8 mouse cellular contexts compared by ENCODE assay signal in genomic region chr15:99590429-99591084, GRCm38 (mm10). TPM values are rescaled to one million over a fixed set of nuclear protein-coding genes. Genes with fewer than 3 reads are reported as not detected.
DNase-seq lines count a peak whose midpoint lies in the region; ATAC-seq lines count a peak whose summit lies in the region.

Gene Aqp5 (plus strand): TSS chr15:99590782.

- DNase-seq in heart, postnatal 25 days (ENCODE audit: low spot score) = no peak
- peak; percentile 62 for DNase-seq in embryonic facial prominence, embryonic 10.5 days (ENCODE audit: low spot score)
- DNase-seq in midbrain, embryonic 10.5 days (ENCODE audit: low spot score) = peak; percentile 42
- no peak for DNase-seq in right cerebral cortex, postnatal 25 days
- no peak for DNase-seq in urinary bladder, postnatal 10 days (ENCODE audit: low spot score)
- no peak for DNase-seq in ovary, postnatal 14 days (ENCODE audit: low spot score)

- peaks cover 100% of the 10 kb centered on the region for H3K27me3 ChIP-seq in heart, embryonic 15.5 days
- peaks cover 100% of the 10 kb centered on the region for H3K27me3 ChIP-seq in embryonic facial prominence, embryonic 10.5 days (replicated peaks; ENCODE audit: low read depth, poor library complexity, severe bottlenecking)
- H3K27me3 ChIP-seq in hindbrain, embryonic 15.5 days = peaks cover 79% of the 10 kb centered on the region
- peaks cover 100% of the 10 kb centered on the region for H3K27me3 ChIP-seq in midbrain, embryonic 10.5 days (ENCODE audit: low read depth, poor library complexity, severe bottlenecking)

- peak; percentile 66; the same call in 1 of the 2 replicates for ATAC-seq in heart, embryonic 15.5 days (replicated peaks; ENCODE audit: insufficient number of reproducible peaks, insufficient read depth, low FRiP score, low read depth)
- ATAC-seq in hindbrain, embryonic 15.5 days (ENCODE audit: low FRiP score, low read depth) = peak; percentile 46; the same call in 1 of the 2 replicates

- WGBS in heart, embryonic 15.5 days = 2% methylated on average over 54 of the region's 83 CpGs
- 2% methylated on average over 76 of the region's 83 CpGs for WGBS in embryonic facial prominence, embryonic 10.5 days
- under 1% methylated on average over 52 of the region's 83 CpGs for WGBS in hindbrain, embryonic 15.5 days
- 2% methylated on average over 83 of the region's 83 CpGs for WGBS in midbrain, embryonic 10.5 days

- intact Hi-C loops in heart, postnatal 25 days (cut with DNase I) = no loop called here

- no peak within 1 kb of the TSS for H3K9ac ChIP-seq in heart, embryonic 15.5 days
- H3K9ac ChIP-seq in hindbrain, embryonic 15.5 days = no peak within 1 kb of the TSS

- H3K36me3 ChIP-seq in heart, embryonic 15.5 days = no peaks in the 10 kb centered on the region
- no peaks in the 10 kb centered on the region for H3K36me3 ChIP-seq in embryonic facial prominence, embryonic 10.5 days (replicated peaks)
- no peaks in the 10 kb centered on the region for H3K36me3 ChIP-seq in hindbrain, embryonic 15.5 days
- no peaks in the 10 kb centered on the region for H3K36me3 ChIP-seq in midbrain, embryonic 10.5 days

- peaks cover 10% of the 10 kb centered on the region for H3K4me1 ChIP-seq in heart, embryonic 15.5 days (replicated peaks)
- H3K4me1 ChIP-seq in embryonic facial prominence, embryonic 10.5 days = peaks cover 21% of the 10 kb centered on the region
- H3K4me1 ChIP-seq in hindbrain, embryonic 15.5 days (replicated peaks) = peaks cover 11% of the 10 kb centered on the region; the same call in 1 of the 2 replicates
- H3K4me1 ChIP-seq in midbrain, embryonic 10.5 days = peaks cover 21% of the 10 kb centered on the region

- peak within 1 kb of the TSS; percentile 39 for H3K4me3 ChIP-seq in heart, embryonic 15.5 days
- peak within 1 kb of the TSS; percentile 55 for H3K4me3 ChIP-seq in embryonic facial prominence, embryonic 10.5 days
- peak within 1 kb of the TSS; percentile 39 for H3K4me3 ChIP-seq in hindbrain, embryonic 15.5 days
- H3K4me3 ChIP-seq in midbrain, embryonic 10.5 days = peak within 1 kb of the TSS; percentile 52

- no peak within 1 kb of the TSS for H3K27ac ChIP-seq in heart, embryonic 15.5 days
- no peak within 1 kb of the TSS for H3K27ac ChIP-seq in embryonic facial prominence, embryonic 10.5 days (replicated peaks)
- no peak within 1 kb of the TSS for H3K27ac ChIP-seq in hindbrain, embryonic 15.5 days (replicated peaks)
- 0 out of 2 replicates have a peak within 1 kb of the TSS, but pooled peaks have one; percentile 14 for H3K27ac ChIP-seq in midbrain, embryonic 10.5 days (replicated peaks)

- peak within 1 kb of the TSS; percentile 71 for H3K4me2 ChIP-seq in heart, embryonic 15.5 days
- peak within 1 kb of the TSS; percentile 55 for H3K4me2 ChIP-seq in hindbrain, embryonic 15.5 days

- H3K9me3 ChIP-seq in heart, embryonic 15.5 days (replicated peaks) = no peaks in the 10 kb centered on the region
- no peaks in the 10 kb centered on the region for H3K9me3 ChIP-seq in embryonic facial prominence, embryonic 10.5 days
- no peaks in the 10 kb centered on the region for H3K9me3 ChIP-seq in hindbrain, embryonic 15.5 days
- no peaks in the 10 kb centered on the region for H3K9me3 ChIP-seq in midbrain, embryonic 10.5 days (replicated peaks)

RNA-seq across cellular contexts. Expression of gene Aqp5, which starts in this region (rescaled TPM):
- 0.72 and 2.7 TPM in 2 replicates for polyA plus RNA-seq in heart, embryonic 15.5 days (2015; fragmentation: Nextera tagmentation; extraction: Ambion mirVana)
- total RNA-seq in heart, postnatal 25 days (2021) = under 1 TPM in 1 of 2 experiments, not detected in 1; 0.22 TPM
- polyA plus RNA-seq in embryonic facial prominence, embryonic 10.5 days (2016; fragmentation: Nextera tagmentation; extraction: Ambion mirVana) = 0.10 TPM in 1 of 2 replicates, not detected in the other
- 1.3 and 2.4 TPM in 2 replicates for polyA plus RNA-seq in hindbrain, embryonic 15.5 days (2015; fragmentation: Nextera tagmentation; extraction: Ambion mirVana)
- 0.61 TPM in 1 of 2 replicates, not detected in the other for polyA plus RNA-seq in midbrain, embryonic 10.5 days (2016; fragmentation: Nextera tagmentation; extraction: Ambion mirVana)

Comparison
In these comparisons a context has a peak if more than half of its experiments do, and no peak if none do; other contexts are left out.
1. Peak in DNase-seq and H3K4me3 ChIP-seq in embryonic facial prominence, embryonic 10.5 days; RNA of the gene not detected or under 1 TPM.
2. Peak in DNase-seq, H3K4me3 ChIP-seq and H3K27ac ChIP-seq in midbrain, embryonic 10.5 days; RNA of the gene not detected or under 1 TPM.